Mouse (Mus musculus) lung, adult 18-20 months (tissue): ENCODE results near the gene Ank3.
A peak's percentile ranks its signal among the peaks of the same experiment; 100 is the strongest.

Source experiments
- DNase-seq, 2 experiments: peaks; one replicate each; pipeline ENCODE4 v3.0.0; 2022; ENCODE audit warnings: mixed read lengths in 2 of 2

The Ank3 gene

DNA sequence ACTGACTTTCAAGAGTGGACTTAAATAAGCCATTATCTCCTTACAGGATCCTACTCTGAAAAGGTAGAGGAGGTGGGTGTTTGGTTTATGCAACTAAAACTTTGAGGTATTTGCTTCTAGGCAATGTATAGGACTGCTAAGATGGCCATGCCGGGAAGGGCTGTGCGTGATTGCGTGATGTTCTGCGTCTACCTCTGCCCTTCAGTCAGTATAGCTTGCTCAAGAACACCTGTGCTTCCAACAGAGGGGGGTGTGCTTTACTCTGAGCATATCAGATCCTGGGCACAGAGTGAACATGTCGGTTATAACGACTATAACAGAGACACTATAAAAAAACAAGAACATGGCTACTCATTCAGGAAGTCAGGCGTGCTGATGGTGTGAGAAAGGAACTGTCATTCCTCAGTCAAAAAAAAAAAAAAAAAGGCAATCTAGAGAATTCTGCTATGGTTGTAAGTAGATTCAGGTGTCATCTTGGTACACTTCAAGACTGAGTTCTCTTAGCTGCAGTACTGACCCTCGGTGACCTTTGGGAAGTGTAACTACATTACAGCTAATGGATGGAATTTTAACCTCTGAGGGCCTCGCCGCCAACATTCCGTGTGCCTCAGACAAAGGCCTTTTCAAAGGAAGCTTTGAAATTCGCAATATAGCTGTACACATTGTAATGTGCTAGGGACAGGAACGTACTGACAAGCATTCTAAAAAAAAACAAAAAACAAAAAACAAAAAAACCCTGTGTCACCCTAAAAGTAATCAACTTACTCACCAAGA is 387.8 kb downstream of the Ank3 start:
- DNase-seq = no peak

- DNase-seq = no peak
Observed at GRCm38 (mm10) chr10:69787379-69787778, 388.8 kb downstream of the Ank3 start.

DNA sequence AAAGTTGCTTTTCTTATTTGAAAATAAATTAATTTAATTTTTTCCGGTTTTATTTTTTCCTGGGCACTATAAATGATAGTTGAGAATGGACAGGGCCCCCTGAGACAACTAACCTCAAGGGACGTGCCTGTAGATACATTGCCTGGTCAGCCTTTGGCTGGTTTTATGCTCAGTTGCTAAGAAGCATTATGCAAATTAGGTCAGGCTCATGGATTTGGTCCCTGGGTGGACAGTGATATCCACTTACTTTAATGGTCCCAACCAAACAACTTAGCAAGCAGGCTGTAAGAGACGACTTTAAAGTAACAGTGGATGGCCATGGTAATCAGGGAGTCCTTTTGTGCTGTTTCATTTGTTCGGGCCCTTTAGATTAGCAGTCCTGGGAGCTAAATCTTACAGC is 392.0 kb downstream of the Ank3 start:
- no peak for DNase-seq

- no peak for DNase-seq
Observed at GRCm38 (mm10) chr10:69791951-69792350, 393.4 kb downstream of the Ank3 start.

DNA sequence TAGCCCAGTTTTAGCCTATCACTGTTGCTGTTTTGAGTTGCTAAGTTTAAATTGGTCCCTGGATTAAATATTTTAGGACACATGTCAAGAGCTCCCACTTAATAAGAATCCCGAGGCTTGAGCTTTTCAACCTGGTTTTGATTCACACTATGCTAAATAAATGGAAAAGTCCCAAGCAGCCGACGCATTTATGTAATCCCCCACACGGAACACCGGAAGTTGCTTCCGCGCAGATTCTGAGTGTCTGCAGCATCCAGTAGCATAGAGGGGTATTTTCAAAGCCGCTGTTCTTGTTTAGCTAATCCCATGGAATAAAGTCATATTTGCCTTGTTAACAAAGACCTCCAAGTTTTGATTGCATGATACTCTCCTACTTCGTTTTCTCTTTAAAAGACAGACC is 393.8 kb downstream of the Ank3 start:
- DNase-seq = no peak

DNA sequence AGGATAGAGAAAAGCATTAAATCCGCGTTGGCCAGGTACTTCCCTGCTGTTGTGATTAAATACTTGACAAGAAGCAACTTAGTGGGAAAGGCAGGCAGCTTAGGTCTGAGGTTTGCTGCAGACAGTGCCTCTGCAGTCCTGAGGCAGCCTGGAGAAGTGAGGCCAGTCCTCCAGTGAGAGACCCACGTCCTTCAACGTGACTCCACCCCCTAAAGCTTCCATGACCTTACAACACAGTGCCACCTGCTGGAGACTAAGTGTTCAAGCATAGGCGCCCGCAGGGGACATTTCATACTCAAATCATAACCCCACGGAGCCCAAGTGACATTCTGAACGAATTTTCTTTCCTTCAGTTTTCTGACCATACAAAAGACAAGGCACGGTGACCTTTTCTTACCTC is 394.5 kb downstream of the Ank3 start:
- peak; percentile 38 to 61 for DNase-seq

DNA sequence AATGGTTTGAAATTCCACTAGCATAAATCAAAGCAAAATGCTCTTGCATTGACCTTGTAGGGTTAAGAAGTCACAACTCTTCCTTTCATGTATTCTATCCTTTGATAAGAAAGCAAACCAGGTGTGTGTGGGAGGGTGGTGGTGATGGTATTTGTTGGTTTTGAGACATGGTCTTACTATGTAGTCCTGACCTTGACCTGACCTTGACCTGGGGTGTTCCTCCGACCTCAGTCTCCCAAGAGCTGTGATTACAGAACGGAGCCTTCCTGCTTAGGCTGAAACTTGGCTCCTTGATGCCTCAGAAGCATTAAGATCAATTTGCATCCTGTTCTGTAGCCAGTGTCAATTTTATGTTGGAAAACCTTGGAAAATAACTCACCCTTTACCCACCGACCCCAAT is 397.1 kb downstream of the Ank3 start:
- no peak for DNase-seq

DNA sequence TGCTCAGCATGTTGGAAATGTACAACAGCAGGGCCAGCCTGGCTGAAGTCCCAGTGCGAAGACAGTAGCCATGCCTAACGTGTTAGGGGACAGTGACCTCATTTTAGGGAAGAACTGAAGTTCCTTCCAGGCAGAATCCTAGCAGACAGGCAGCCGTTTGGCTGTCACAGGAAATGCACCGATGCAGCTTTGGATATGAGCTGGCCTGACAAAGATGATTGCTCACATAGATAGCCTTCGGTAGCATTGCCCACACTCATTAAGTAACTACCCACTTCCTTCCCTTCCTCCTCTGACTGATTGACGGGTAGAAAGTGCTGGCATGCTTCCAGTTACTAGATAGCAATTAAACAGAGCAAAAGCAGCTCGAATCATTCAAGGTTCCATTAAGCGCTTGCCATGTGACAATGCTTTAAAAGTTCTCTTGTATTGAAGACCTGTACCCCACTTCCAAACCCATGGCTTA is 397.9 kb downstream of the Ank3 start:
- no peak for DNase-seq

DNA sequence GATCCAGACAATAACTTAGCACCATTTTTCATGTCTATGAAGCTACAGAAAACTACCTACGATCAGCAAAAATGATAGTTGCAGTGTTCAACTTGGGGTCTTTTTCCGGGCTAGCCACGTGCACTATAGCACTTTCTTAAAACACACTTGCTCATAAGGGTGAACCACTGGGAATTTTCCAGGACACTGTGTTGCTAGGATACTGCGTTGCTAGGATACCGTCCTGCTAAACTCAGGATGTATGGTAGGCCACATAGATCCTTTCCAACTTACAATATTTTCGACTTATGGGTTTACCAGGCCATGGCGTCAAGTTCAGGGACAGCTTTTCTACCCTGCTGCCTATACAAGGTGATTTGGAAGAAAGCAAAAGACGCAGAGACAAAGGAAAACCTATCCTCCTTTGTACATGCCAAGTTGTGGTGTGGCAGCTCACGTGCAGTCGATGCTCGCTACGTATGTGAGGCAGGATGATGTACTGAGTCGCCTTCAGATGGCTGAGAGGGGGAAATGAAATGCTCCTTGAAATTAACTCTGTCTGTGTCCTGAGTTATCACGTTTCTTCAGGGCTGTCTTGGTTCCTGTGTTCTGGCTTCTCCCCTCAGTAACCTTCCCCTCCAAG is 404.7 kb downstream of the Ank3 start:
- no peak for DNase-seq

DNA sequence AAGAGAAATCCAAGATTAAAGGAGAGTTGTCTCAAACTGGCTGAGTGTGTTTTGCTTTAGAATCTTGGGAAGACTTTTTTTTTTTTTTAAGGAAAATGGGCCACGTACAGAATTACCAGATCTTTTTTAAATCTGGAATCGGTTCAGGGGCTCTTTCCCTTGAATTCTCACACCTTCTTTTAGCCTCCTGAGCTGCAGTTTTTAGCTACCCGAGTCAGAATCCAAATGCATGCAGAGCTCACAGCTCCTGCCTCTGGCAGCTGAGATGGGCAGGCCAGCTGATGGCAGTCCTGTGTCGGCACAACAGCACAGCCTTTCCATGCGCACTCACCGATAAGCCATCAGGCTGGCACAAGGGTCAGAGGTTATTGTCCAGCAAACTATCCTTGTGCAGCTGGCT is 406.0 kb downstream of the Ank3 start:
- no peak for DNase-seq

GRCm38 (mm10) chr10:69810785-69811184 is 412.2 kb downstream of the Ank3 start:
- DNase-seq = no peak

DNA sequence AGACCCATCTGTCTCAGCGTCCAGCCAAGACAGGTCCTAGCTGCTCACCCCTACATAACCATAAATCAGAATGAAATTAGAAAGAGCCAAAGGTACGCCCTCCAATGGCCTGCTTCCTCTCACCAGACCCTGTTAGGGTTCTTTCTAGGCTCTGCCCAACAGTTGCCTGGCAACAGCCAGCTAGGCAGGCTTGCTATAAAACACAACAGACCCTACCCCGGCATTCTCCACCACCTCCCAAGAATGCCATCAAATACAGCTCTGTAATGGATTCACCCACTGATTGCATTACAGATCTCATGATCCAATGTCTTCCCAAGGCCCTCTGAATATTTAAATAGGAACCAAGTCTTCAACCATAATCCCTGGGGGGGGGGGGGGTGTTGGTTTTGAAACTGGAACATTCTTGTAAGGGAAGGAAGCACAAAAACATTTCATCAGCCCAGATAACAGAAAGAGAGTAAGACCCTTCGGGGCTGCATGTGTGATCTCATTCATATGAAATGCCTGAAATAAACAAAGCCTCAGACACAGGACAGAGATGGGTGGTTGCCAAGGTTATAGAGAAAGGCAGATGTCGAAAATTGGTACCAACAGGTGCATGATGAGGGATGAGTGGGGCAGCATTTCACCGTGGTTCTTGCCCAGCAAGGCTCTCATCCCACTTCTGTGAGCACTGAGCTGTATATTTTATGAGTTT is 415.4 kb downstream of the Ank3 start:
- DNase-seq = no peak

- DNase-seq = no peak
Observed at GRCm38 (mm10) chr10:69821245-69821644, 422.7 kb downstream of the Ank3 start.

DNA sequence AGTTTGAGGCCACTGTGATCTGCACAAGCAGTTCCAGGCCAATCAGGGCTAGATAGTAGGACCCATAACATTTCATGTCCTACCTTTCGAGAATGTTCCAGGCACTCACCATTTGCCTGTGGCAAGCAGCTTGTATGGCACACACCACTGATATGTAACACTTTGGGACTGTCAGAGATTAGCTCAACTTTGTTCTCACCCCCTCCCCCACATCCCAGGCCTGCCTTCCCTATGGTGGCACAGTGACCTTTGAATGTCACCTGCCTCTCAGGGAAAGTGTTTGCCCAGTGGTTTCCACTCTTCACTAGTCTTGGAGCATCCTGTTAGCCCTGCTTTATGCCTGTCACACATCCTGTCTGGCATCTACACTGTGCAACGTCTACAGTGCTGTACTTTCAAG is 430.2 kb downstream of the Ank3 start:
- DNase-seq = no peak

- peak; percentile 48 to 57 for DNase-seq
Observed at GRCm38 (mm10) chr10:69829236-69829635, 430.7 kb downstream of the Ank3 start.

DNA sequence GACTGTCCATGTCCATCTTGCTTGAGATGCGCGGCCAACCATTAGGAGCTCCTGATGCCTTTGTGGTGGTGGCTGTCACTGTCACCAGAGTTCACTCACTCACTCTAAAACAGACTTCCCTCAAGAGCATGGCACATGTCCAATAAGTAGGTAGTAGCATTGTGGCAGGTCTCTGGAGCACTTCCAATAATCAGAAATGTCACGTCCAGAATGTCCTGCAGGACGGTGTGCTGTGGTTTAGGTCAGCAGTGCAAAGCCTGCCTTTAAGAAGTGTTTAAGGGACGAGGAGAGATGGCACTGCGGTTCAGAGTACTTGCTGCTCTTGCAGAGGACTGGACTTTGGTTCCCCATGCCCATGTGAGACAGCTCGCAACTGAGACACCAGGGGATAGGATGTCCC is 433.0 kb downstream of the Ank3 start:
- no peak for DNase-seq

GRCm38 (mm10) chr10:69832241-69832640 is 433.7 kb downstream of the Ank3 start:
- no peak for DNase-seq

- DNase-seq = no peak
Observed at GRCm38 (mm10) chr10:69832822-69833221, 434.2 kb downstream of the Ank3 start.

- peak; percentile 85 to 87 for DNase-seq
Observed at GRCm38 (mm10) chr10:69834700-69835099, 436.1 kb downstream of the Ank3 start.

DNA sequence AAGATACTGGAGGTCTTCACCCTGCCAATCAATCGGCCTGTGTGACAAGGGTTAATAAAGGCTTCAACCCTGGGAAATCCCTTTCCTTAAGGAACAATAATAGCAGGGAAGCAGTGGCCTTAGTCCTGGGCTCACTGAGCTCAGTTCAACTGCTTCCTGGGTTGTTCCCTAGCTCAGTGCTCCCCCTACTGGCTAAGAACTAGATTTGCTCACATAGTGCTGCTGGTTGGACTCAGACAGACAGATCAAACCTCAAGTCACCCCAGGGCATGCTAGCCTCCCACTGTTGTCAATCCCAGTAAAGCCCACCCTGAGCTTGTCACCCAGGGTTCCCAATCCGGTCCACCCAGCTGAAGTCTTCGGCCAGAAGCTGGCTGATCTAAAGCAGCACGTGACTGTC is 447.2 kb downstream of the Ank3 start:
- DNase-seq = peak in 1 of 2 experiments; percentile 42

GRCm38 (mm10) chr10:69852366-69853091 is 454.0 kb downstream of the Ank3 start:
- no peak for DNase-seq

DNA sequence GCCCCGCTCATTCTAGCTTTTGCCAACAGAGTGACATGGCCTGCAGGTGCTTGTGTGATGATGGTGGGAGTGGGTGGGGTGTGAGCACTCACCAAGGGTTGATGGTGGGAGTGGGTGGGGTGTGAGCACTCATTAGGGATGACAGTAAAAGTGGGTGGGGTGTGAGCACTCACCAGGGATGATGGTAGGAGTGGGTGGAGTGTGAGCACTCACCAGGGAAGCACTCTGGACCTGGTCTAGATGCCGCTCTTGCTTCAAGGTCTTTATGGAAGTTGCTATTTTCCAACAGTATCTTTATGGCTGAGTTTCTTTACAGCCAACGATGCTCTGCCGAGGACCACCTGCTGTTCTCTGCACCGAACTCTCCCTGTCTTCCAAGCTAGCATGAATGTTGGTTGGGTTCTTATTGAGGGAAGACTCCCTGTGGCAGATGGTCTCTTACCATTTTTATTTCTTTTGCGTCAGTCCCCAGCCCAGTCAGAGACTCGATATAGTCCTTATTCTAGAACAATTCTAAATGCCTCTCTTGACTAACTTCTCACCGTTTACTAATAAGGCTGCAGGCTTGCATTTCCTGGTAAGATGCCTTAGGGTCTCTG is 456.1 kb downstream of the Ank3 start:
- DNase-seq = no peak

- no peak for DNase-seq
Observed at GRCm38 (mm10) chr10:69858011-69858410, 459.4 kb downstream of the Ank3 start.
